Mouse (Mus musculus) liver, postnatal 0 days (tissue): Measurements from ENCODE around the gene Hjurp. TPM values are rescaled to one million over a fixed set of nuclear protein-coding genes. Genes with fewer than 3 reads are reported as not detected.

Experiments
- ATAC-seq: fragments of 200-750 bp; cut with Nextera tagmentation; 2 replicates; pipeline ENCODE4 v1.8.0; 2017; ENCODE audit warnings: mild to moderate bottlenecking, moderate library complexity
- DNase-seq: peaks from one replicate; pipeline ENCODE4 v3.0.0-alpha.2; 2016
- H3K27ac ChIP-seq: fragments of 300-500 bp; sonication (generic); 2 replicates; pipeline ENCODE4 v1.5.1; 2014; ENCODE audit warnings: antibody characterized with exemption, moderate library complexity, mild to moderate bottlenecking, low read depth
- H3K27me3 ChIP-seq: fragments of 300-500 bp; sonication (generic); 2 replicates; pipeline ENCODE4 v1.6.1; 2014; ENCODE audit warnings: low read length, control low read depth, mixed read lengths; ENCODE audit not compliant: insufficient read depth
- H3K36me3 ChIP-seq: fragments of 300-500 bp; sonication (generic); replicated peaks from 2 replicates; pipeline ENCODE4 v1.6.1; 2014; ENCODE audit warnings: mild to moderate bottlenecking, control low read depth, low read length, moderate library complexity, mixed read lengths; ENCODE audit not compliant: insufficient read depth
- H3K4me1 ChIP-seq: fragments of 300-500 bp; sonication (generic); 2 replicates; pipeline ENCODE4 v1.6.1; 2014; ENCODE audit warnings: antibody characterized with exemption, mild to moderate bottlenecking, control low read depth; ENCODE audit not compliant: insufficient read depth
- H3K4me2 ChIP-seq: fragments of 300-500 bp; sonication (generic); 2 replicates; pipeline ENCODE4 v1.6.1; 2014; ENCODE audit warnings: low read depth, mild to moderate bottlenecking, low read length, moderate library complexity, mixed read lengths
- H3K4me3 ChIP-seq: fragments of 300-500 bp; sonication (generic); 2 replicates; pipeline ENCODE4 v1.5.1; 2014; ENCODE audit warnings: low read depth, low read length
- H3K9ac ChIP-seq: fragments of 300-500 bp; sonication (generic); replicated peaks from 2 replicates; pipeline ENCODE4 v1.6.1; 2014; ENCODE audit warnings: mild to moderate bottlenecking, moderate library complexity
- H3K9me3 ChIP-seq: fragments of 300-500 bp; sonication (generic); 2 replicates; pipeline ENCODE4 v1.6.1; 2016; ENCODE audit warnings: mild to moderate bottlenecking, control low read depth, low read length, mixed read lengths
- CTCF ChIP-seq: sonication (generic); IDR thresholded peaks from 2 replicates; pipeline ENCODE4 v1.5.1; 2016; ENCODE audit warnings: antibody characterized with exemption, low read depth
- EP300 ChIP-seq: IDR thresholded peaks from 2 replicates; pipeline ENCODE4 v1.6.1; 2016; ENCODE audit warnings: antibody characterized with exemption, low read depth, mild to moderate bottlenecking
- WGBS: fragments of 180-500 bp; shearing (Covaris S2); extraction: QIAGEN DNeasy Blood & Tissue Kit; methylation state at CpG from one replicate; pipeline ENCODE4 v1.1.7; 2014; ENCODE audit not compliant: insufficient replicate concordance; 5-methylcytosine and 5-hydroxymethylcytosine counted together
- polyA plus RNA-seq: library from polyadenylated mRNA; unstranded; fragments of >200 nt; fragmentation: Nextera tagmentation; extraction: Ambion mirVana; gene quantifications from 2 replicates; pipeline ENCODE4 v1.2.1, GENCODE M21; 2015

Gene Hjurp
- polyA plus RNA-seq, 1 experiment from 2014 or later, result 37.0 TPM

DNA sequence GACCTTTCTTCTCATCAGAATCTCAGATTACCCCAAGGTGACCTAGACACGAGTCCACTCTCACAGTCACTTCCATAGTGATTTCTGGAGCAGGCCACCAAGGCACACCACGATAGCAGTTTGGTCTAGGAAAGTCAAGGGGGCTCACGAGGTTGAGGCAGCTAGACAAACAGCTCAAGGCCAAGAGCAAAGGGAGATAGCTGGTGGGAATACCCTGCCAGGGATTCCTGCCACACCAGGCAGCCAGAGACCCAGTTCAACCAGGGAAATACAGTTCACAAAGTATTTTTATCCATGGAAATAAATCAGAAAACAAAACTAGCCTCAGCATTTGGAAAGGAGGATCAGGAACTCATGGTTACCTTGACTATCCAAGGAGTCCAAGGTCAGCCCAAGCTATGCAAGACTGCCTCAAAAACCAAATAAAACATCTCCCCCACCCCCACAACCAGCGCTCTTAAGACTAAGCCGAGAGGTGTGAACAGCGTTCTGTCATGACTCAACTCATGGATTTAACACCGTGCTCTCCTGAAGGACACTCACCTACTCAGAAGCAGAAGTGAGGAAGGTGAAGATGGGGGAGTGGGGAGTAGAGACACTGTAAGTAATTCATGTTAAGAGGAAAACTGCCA is 13.1 kb downstream of the Hjurp start:
- H3K36me3 ChIP-seq, result peaks cover 83% of the 10 kb centered on the region
- H3K4me2 ChIP-seq, result no peak overlapping the region
- no peaks in the 10 kb centered on the region for H3K27me3 ChIP-seq
- no peak for ATAC-seq
- no peak overlapping the region for H3K27ac ChIP-seq
- no peak overlapping the region for H3K4me3 ChIP-seq
- no peaks in the 10 kb centered on the region for H3K9me3 ChIP-seq
- peaks cover 39% of the 10 kb centered on the region for H3K4me1 ChIP-seq
- TF ChIP-seq CTCF (no peak), EP300 (no peak)
- WGBS, result 82% methylated on average over 7 of the region's 7 CpGs
- no peak overlapping the region for H3K9ac ChIP-seq
- DNase-seq, result no peak

DNA sequence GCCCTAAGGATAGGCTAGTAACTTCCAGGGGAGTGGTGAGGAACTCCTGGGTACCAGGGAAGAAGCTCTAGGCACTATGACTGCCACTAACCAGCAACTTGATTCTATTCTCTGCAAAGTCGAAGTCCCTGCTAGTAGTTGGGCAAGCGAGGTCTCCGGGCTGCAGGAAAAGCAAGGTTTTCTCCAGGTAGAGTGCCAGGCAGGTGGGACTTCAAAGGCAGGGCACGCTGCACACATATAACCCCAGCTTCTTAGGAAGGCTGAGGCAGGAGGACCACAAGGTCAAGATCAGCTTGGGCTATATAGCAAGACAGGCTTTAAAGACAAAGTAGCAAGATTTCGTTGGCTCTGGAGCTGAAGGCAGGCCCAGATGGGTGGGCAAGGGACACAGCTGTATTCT is 13.7 kb downstream of the Hjurp start:
- Histone ChIP-seq H3K4me3 (no peak overlapping the region), H3K9me3 (no peaks in the 10 kb centered on the region), H3K4me2 (no peak overlapping the region), H3K27me3 (no peaks in the 10 kb centered on the region), H3K36me3 (peaks cover 77% of the 10 kb centered on the region), H3K4me1 (peaks cover 45% of the 10 kb centered on the region), H3K27ac (no peak overlapping the region), H3K9ac (no peak overlapping the region)
- WGBS, result 83% methylated on average over 5 of the region's 5 CpGs
- no peak for TF ChIP-seq EP300
- TF ChIP-seq CTCF, result no peak
- ATAC-seq, result no peak
- DNase-seq, result no peak

DNA sequence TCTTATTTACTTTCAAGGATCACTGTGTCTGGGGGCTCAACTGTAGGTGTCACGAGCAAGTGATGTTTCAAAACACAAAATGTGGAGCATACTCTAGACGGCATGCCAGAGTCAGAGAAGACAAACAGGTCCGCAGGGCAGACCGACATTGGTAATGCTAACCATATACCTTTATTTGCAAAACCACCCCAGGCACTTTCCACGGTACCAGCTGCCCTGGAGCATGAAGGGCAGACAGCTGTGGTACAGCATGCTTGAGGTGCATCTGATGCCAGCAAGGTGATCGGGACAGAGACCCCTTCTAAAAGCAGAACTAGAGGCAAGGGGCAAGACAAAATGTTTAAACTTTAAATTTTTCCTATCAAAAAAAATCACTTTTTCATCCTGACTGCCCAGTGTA is 14.5 kb downstream of the Hjurp start:
- 64% methylated on average over 6 of the region's 6 CpGs for WGBS
- no peak for ATAC-seq
- Histone ChIP-seq H3K4me3 (no peak overlapping the region), H3K4me2 (no peak overlapping the region), H3K4me1 (peaks cover 47% of the 10 kb centered on the region), H3K9ac (no peak overlapping the region), H3K9me3 (no peaks in the 10 kb centered on the region), H3K27me3 (no peaks in the 10 kb centered on the region), H3K36me3 (peaks cover 69% of the 10 kb centered on the region), H3K27ac (no peak overlapping the region)
- TF ChIP-seq EP300, result no peak
- no peak for TF ChIP-seq CTCF
- no peak for DNase-seq

DNA sequence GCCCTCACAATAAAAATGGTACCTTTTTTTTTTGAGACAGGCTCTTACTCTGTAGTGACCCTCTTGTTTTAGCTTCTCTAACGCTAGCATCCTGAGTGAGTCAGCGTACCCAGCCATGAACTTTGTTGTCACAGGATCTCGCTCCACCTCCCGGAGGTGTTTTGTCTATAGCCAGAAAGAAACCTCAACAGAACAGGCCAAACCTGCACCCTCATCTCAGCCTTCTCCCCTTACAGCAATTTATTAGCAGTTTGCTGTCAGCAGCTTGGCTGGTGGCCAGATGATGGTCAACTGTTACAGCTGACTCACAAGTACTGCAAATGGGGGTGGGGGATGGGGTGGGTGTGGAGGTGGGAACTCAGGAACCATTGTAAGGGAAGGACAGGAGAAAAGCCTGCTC is 15.2 kb downstream of the Hjurp start:
- H3K36me3 ChIP-seq, result peaks cover 62% of the 10 kb centered on the region
- H3K4me3 ChIP-seq, result no peak overlapping the region
- DNase-seq (peak; percentile 84), ATAC-seq (no peak)
- TF ChIP-seq EP300, result no peak
- no peak for TF ChIP-seq CTCF
- H3K27ac ChIP-seq, result no peak overlapping the region
- WGBS, result 76% methylated on average over 4 of the region's 4 CpGs
- H3K9me3 ChIP-seq, result no peaks in the 10 kb centered on the region
- no peak overlapping the region for H3K9ac ChIP-seq
- H3K4me1 ChIP-seq, result peaks cover 48% of the 10 kb centered on the region
- H3K27me3 ChIP-seq, result no peaks in the 10 kb centered on the region
- no peak overlapping the region for H3K4me2 ChIP-seq

DNA sequence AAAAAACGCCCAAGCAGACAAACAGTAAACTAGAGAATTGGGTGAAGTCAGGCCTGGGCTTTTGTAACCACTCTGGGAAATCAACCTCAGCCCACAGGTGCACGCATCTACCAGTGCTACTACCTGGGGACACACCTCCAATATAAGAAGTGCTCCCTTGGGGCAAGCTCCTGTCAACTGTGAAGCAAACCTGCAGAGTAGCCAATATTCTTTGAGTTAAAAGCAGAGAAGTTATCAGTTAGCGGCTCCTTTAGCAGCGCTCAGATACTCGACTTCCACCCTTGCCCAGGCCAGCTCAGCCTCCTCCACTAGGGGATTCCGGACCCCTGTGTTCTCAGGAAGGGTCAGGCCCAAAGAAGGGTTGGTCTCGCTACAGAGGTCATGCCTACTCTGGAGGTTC is 15.7 kb downstream of the Hjurp start:
- no peak overlapping the region for H3K4me3 ChIP-seq
- no peak overlapping the region for H3K4me2 ChIP-seq
- DNase-seq, result no peak
- H3K27me3 ChIP-seq, result no peaks in the 10 kb centered on the region
- H3K9me3 ChIP-seq, result no peaks in the 10 kb centered on the region
- WGBS, result 82% methylated on average over 7 of the region's 7 CpGs
- peaks cover 54% of the 10 kb centered on the region for H3K4me1 ChIP-seq
- no peak overlapping the region for H3K9ac ChIP-seq
- no peak for ATAC-seq
- TF ChIP-seq CTCF (no peak), EP300 (no peak)
- H3K27ac ChIP-seq, result no peak overlapping the region
- peaks cover 57% of the 10 kb centered on the region for H3K36me3 ChIP-seq

DNA sequence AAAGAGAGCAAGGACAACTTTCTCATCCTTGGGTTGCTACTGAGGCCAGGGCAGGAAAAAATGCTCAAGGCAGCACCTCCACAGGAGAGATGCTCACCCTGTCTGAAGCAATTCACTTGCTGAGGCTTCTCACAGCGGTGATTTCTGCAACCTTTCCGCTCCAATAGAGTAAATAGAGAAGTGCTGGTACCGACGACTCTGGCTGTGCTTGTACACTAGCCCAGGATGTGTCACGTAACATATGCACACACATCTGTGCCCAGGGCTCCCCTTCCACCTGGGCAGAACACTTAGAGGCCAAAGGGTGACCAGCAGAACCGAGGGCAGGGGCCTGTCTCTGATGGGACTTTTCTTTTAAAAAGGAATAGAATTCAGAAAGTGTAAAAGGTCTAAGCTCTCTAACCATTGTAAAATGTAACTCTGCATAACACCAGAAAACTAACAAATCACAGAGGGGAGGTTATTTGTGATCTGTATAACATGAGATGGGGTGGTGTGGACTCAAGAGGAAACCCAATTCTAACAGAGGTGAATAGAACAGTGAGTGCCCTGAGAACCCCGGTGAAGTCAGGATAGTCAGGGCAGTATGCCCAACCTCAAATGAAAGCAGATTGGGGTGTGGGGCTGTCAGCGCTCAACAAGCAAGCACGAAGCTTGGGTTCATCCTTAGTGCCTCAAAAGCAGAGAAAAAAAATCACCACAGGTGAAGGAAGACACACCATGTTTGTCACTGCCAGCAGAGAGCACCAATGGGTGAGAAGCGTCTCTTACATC is 16.6 kb downstream of the Hjurp start:
- peaks cover 54% of the 10 kb centered on the region for H3K4me1 ChIP-seq
- peak; percentile 69 for DNase-seq
- peak overlapping the region; percentile 53 for H3K27ac ChIP-seq
- TF ChIP-seq EP300 (no peak), CTCF (no peak)
- WGBS, result 64% methylated on average over 10 of the region's 10 CpGs
- H3K36me3 ChIP-seq, result peaks cover 47% of the 10 kb centered on the region
- ATAC-seq, result peak; percentile 32
- no peaks in the 10 kb centered on the region for H3K9me3 ChIP-seq
- H3K4me2 ChIP-seq, result 0 out of 2 replicates have a peak overlapping the region, but pooled peaks have one; percentile 1
- H3K4me3 ChIP-seq, result no peak overlapping the region
- H3K27me3 ChIP-seq, result no peaks in the 10 kb centered on the region
- no peak overlapping the region for H3K9ac ChIP-seq
